Mouse (Mus musculus) megakaryocyte, adult 5-6 weeks (primary cell): ENCODE measurements around the gene Pagr1a. TPM values are rescaled to one million over a fixed set of nuclear protein-coding genes. Genes with fewer than 3 reads are reported as not detected.

ENCODE experiments used
- ATAC-seq: 2 replicates; pipeline ENCODE4 v1.8.0; 2016; ENCODE audit warnings: mild to moderate bottlenecking, inconsistent platforms; ENCODE audit not compliant: poor library complexity, severe bottlenecking
- total RNA-seq, 2 experiments: library from RNA; stranded (forward) in 1 of 2; stranded (reverse) in 1 of 2; fragments of 153-499, 151-499 nt in 1 of 2; fragments of 221-1000, 200-1000 nt in 1 of 2; gene quantifications; 2 replicates each; pipeline versions ENCODE4 v1.2.3 to v1.2.4; 2015 to 2017

Pagr1a gene
- total RNA-seq, 2 experiments from 2014 or later = 40.7 to 67.0 TPM

GRCm38 (mm10) chr7:127007313-127008024 is 9.7 kb downstream of the Pagr1a start:
- no peak for ATAC-seq

GRCm38 (mm10) chr7:127004122-127004875 is 12.9 kb downstream of the Pagr1a start:
- no peak for ATAC-seq

- ATAC-seq = no peak
Observed at GRCm38 (mm10) chr7:127003620-127004019, 13.5 kb downstream of the Pagr1a start.

- ATAC-seq = no peak
Observed at GRCm38 (mm10) chr7:126999568-126999967, 17.6 kb downstream of the Pagr1a start.

GRCm38 (mm10) chr7:126996449-126996848 is 20.7 kb downstream of the Pagr1a start:
- ATAC-seq = no peak

- no peak for ATAC-seq
Observed at GRCm38 (mm10) chr7:126988816-126989215, 28.3 kb downstream of the Pagr1a start.

GRCm38 (mm10) chr7:126986319-126986718 is 30.8 kb downstream of the Pagr1a start:
- ATAC-seq = peak; percentile 52; the same call in 1 of the 2 replicates

- no peak for ATAC-seq
Observed at GRCm38 (mm10) chr7:126984667-126985444, 32.3 kb downstream of the Pagr1a start.

GRCm38 (mm10) chr7:126983113-126983512 is 34.0 kb downstream of the Pagr1a start:
- no peak for ATAC-seq

- ATAC-seq = no peak
Observed at GRCm38 (mm10) chr7:126982054-126982453, 35.1 kb downstream of the Pagr1a start.

GRCm38 (mm10) chr7:126981601-126982000 is 35.6 kb downstream of the Pagr1a start:
- ATAC-seq = no peak

- ATAC-seq = no peak
Observed at GRCm38 (mm10) chr7:126978841-126979240, 38.3 kb downstream of the Pagr1a start.

GRCm38 (mm10) chr7:126976878-126977459 is 40.2 kb downstream of the Pagr1a start:
- ATAC-seq = no peak

- peak; percentile 95 for ATAC-seq
Observed at GRCm38 (mm10) chr7:126975950-126976866, 40.9 kb downstream of the Pagr1a start, which contains the start of gene Cdiptos. Gene Cdiptos (minus strand): TSS chr7:126976098.

- no peak for ATAC-seq
Observed at GRCm38 (mm10) chr7:126975893-126975949, 41.4 kb downstream of the Pagr1a start, which contains the start of gene Cdipt. Gene Cdipt (plus strand): TSS chr7:126975914.

- peak; percentile 53 for ATAC-seq
Observed at GRCm38 (mm10) chr7:126975493-126975892, 41.7 kb downstream of the Pagr1a start.

- ATAC-seq = no peak
Observed at GRCm38 (mm10) chr7:126967361-126967760, 49.8 kb downstream of the Pagr1a start.

GRCm38 (mm10) chr7:126965568-126965967 is 51.6 kb downstream of the Pagr1a start:
- no peak for ATAC-seq
